23 mouse cellular contexts compared by ENCODE assay signal in the genomic region with DNA sequence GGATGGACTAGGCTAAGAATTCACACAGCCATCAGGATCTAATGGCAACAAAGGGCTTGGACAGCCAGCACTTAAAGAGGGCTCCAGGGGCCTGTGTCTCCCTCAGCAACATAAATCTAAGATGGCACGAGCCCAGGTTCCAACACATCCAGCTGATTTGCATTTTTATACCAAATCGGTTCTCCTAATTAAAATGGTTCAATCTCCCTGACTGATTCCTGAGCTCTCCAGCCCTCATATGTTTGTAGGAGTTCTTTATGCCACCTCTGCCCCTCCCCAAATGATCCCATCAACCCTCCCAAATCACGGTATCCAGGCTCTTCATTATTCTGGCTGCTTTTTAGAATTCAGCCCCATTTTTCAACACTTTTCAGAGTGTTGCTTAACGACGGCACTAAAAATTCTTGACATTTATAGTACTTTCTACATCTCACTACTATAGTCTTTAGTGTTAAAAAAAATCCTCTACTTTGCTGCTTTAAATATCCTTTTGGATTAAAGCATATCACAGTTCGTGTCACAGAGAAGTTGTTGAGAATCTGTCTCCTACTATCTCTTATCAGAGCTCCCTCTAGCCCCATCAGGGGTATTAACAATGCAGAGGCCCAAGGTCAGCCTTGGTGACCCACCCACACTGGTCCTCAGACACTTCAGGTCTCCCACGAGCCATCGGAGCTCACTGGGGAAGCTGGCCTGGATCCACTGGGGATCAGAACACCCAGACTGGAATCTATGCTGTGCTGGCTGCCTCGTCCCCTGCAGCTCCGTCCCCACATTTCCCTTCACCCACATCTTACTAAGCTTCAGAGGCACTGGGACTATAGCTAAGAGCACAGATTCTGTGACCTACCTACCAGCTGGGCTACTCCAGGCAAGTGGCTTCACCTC.
A peak's percentile ranks its signal among the peaks of the same experiment; 100 is the strongest.
DNase-seq lines count a peak whose midpoint lies in the region; ATAC-seq and TF ChIP-seq lines count a peak whose summit lies in the region.
"Had no signal": no experiment of that assay in that cellular context is flagged by ENCODE, and none has a peak within 500 bp of the region (broad histone marks: within the 10 kb centered on the region; RNA-seq: fewer than 3 reads in every experiment).

No protein-coding gene starts in this region.

- no peak overlapping the region for H3K27ac ChIP-seq in forebrain, embryonic 11.5 days (ENCODE audit: low read depth, low read length)
- no peak overlapping the region for H3K27ac ChIP-seq in forebrain, embryonic 10.5 days
- peak overlapping the region; percentile 92 for H3K27ac ChIP-seq in left cerebral cortex, adult 2 months
- H3K27ac ChIP-seq: hindbrain, embryonic 15.5 days; limb, embryonic 15.5 days; liver, embryonic 14.5 days; midbrain, embryonic 15.5 days had no signal

- no peak overlapping the region for H3K9ac ChIP-seq in forebrain, embryonic 11.5 days (ENCODE audit: low read length)
- H3K9ac ChIP-seq: hindbrain, embryonic 15.5 days; limb, embryonic 15.5 days; liver, embryonic 14.5 days; lung, embryonic 14.5 days; midbrain, embryonic 15.5 days had no signal

- TF ChIP-seq CTCF in left cerebral cortex, adult 2 months (IDR thresholded peaks at IDR 0.05), result no peak; the same call in 1 of the 2 replicates

- WGBS in forebrain, embryonic 11.5 days, result 78% methylated on average over 10 of the region's 10 CpGs
- 90% methylated on average over 10 of the region's 10 CpGs for WGBS in forebrain, embryonic 10.5 days

- intact Hi-C loops in left cerebral cortex, adult 2 months (cut with DNase I), result loop anchor here (5.0 to 10.0 kb wide), 5 partner anchors 70 to 637 kb away; a partner anchor contains a TSS

- ATAC-seq in forebrain, embryonic 11.5 days (replicated peaks; ENCODE audit: low FRiP score), result no peak
- no peak for ATAC-seq in megakaryocyte progenitor cell, adult 5-6 weeks (replicated peaks; ENCODE audit: poor library complexity)
- ATAC-seq: activated CD4-positive, CD25-positive, alpha-beta regulatory T cell, adult 4 months; midbrain, embryonic 15.5 days had no signal

- no peaks in the 10 kb centered on the region for H3K9me3 ChIP-seq in forebrain, embryonic 11.5 days (ENCODE audit: control insufficient read depth, low read length)
- no peaks in the 10 kb centered on the region for H3K9me3 ChIP-seq in forebrain, embryonic 10.5 days
- H3K9me3 ChIP-seq: hindbrain, embryonic 15.5 days; limb, embryonic 15.5 days; midbrain, embryonic 15.5 days had no signal

- peak; percentile 25 for DNase-seq in forebrain, embryonic 11.5 days (ENCODE audit: low spot score)
- no peak for DNase-seq in forebrain, embryonic 10.5 days (ENCODE audit: extremely low spot score, low spot score)
- peak in 1 of 2 experiments; percentile 49 for DNase-seq in left cerebral cortex, adult 2 months (ENCODE audit: extremely low spot score in 1 of 2, low spot score in 2 of 2)
- DNase-seq in left cerebral cortex, adult 18-20 months (ENCODE audit: low spot score in 2 of 2), result no peak
- peak; percentile 34 for DNase-seq in right cerebral cortex, postnatal 4 days
- DNase-seq in right cerebral cortex, postnatal 36 days (ENCODE audit: low spot score in 2 of 2), result no peak
- DNase-seq: adrenal gland, adult 8-10 months; cerebellum, adult 2 months; cerebellum, postnatal 36 days; gastrocnemius, postnatal 36 days; kidney, adult 8-10 months; kidney, postnatal 10 days; lung, embryonic 14.5 days; lung, postnatal 36 days; right cerebral cortex, postnatal 25 days; thymus, postnatal 25 days had no signal

- H3K36me3 ChIP-seq in forebrain, embryonic 11.5 days (ENCODE audit: control insufficient read depth, insufficient read depth, low read length), result no peaks in the 10 kb centered on the region
- no peaks in the 10 kb centered on the region for H3K36me3 ChIP-seq in forebrain, embryonic 10.5 days (replicated peaks)
- H3K36me3 ChIP-seq: hindbrain, embryonic 15.5 days; limb, embryonic 15.5 days; midbrain, embryonic 15.5 days had no signal

- no peak overlapping the region for H3K4me3 ChIP-seq in forebrain, embryonic 11.5 days (ENCODE audit: low read depth, low read length)
- no peak overlapping the region for H3K4me3 ChIP-seq in forebrain, embryonic 10.5 days
- H3K4me3 ChIP-seq in left cerebral cortex, adult 2 months, result no peak overlapping the region
- H3K4me3 ChIP-seq: hindbrain, embryonic 15.5 days; limb, embryonic 15.5 days; midbrain, embryonic 15.5 days; myocyte had no signal

- no peak overlapping the region for H3K4me2 ChIP-seq in forebrain, embryonic 11.5 days (ENCODE audit: low read depth, low read length, severe bottlenecking)
- H3K4me2 ChIP-seq: hindbrain, embryonic 15.5 days; limb, embryonic 15.5 days; lung, embryonic 14.5 days; midbrain, embryonic 15.5 days had no signal

- H3K4me1 ChIP-seq in forebrain, embryonic 11.5 days (replicated peaks; ENCODE audit: control insufficient read depth, insufficient read depth, low read length), result no peaks in the 10 kb centered on the region
- peaks cover under 1% of the 10 kb centered on the region; the same call in 1 of the 2 replicates for H3K4me1 ChIP-seq in forebrain, embryonic 10.5 days
- H3K4me1 ChIP-seq: hindbrain, embryonic 15.5 days; midbrain, embryonic 15.5 days had no signal

- H3K27me3 ChIP-seq in forebrain, embryonic 11.5 days (ENCODE audit: control insufficient read depth, insufficient read depth, low read length), result no peaks in the 10 kb centered on the region
- H3K27me3 ChIP-seq in forebrain, embryonic 10.5 days (ENCODE audit: poor library complexity, severe bottlenecking), result no peaks in the 10 kb centered on the region
- H3K27me3 ChIP-seq: hindbrain, embryonic 15.5 days; limb, embryonic 15.5 days; midbrain, embryonic 15.5 days had no signal

Comparison
In these comparisons a context has a peak if more than half of its experiments do, and no peak if none do; other contexts are left out.
1. DNase-seq: peak in forebrain, embryonic 11.5 days (single experiment) and right cerebral cortex, postnatal 4 days (single experiment); none in forebrain, embryonic 10.5 days (single experiment), left cerebral cortex, adult 18-20 months (0 of 2) and right cerebral cortex, postnatal 36 days (0 of 2).